Mouse (Mus musculus): Measurements from ENCODE around the gene Nfic.

The Nfic gene

GRCm38 (mm10) chr10:81485479-81486018 is 30.1 kb upstream of the Nfic start:
- DNase-seq (ENCODE audit: low read depth, low spot score), result no peak

GRCm38 (mm10) chr10:81485060-81485449 is 29.6 kb upstream of the Nfic start:
- DNase-seq (ENCODE audit: low read depth, low spot score), result peak; percentile 51

DNA sequence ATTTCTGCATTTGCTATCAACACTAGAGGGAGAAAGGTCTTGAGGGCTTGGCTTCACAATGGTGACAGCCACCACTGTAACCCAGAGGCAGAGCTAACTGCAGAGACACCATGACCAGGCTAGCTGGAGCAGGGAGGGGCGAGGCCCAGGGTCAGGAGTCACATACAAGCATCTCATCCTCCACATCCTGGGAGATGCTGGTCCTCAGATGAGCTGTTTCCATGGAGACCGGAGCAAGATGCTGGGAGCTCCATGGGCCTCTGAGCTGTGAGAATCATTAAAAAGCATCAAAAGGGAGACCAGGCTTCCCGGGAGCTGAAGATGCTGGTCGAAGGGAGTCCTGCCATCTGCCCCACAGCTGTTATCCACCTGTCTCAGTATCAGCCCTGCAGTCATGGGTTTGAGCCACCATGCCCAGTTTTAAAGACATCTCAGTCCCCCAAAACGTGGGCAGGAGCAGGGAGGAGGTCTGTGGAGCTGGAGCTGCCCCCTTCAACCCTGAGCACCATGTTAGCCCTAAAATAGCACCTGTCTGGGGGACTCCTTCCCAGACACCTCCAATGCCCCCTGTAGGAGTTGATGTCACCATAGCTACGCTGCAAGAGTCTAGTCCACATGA is 29.1 kb upstream of the Nfic start:
- DNase-seq (ENCODE audit: low read depth, low spot score), result peak; percentile 42

DNA sequence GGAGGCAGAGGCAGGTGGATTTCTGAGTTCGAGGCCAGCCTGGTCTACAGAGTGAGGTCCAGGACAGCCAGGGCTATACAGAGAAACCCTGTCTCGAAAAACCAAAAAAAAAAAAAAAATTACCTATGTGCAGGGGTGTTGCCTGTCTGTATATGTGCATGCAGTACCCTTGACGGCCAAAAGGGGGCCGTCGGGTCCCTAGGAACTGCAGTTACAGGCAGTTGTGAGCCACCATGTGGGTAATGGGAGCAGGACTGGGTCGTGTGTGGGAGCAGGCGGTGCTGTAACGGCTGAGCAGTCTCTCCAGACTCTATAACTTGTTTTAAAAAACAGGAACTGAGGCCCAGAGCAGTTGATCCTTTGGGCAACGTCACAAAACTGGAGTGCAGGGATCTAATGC is 28.5 kb upstream of the Nfic start:
- peak; percentile 89 for DNase-seq (ENCODE audit: low read depth, low spot score)

DNA sequence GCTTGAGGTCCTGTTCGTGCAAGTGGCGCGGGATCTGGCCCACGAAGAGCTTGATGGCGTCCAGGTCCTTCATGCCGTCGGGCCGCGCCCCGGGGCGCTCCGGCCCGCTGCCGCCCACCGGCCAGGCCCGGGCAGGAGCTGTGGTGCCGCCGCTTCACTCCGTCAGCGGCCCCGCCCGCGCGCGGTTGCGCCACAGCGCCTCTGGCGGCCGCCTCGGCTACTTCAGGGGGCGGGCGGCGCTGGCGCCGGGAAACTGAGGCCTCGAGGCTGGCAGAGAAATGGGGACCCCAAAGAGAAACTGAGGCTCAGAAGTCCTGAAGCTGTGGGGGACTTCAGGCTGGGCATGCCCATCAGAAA is 27.1 kb upstream of the Nfic start, which contains the start of gene Celf5:
Gene Celf5, minus strand, starts transcription at position 177 of the 357 bp plus-strand sequence.
- DNase-seq (ENCODE audit: low read depth, low spot score), result peak; percentile 54

DNA sequence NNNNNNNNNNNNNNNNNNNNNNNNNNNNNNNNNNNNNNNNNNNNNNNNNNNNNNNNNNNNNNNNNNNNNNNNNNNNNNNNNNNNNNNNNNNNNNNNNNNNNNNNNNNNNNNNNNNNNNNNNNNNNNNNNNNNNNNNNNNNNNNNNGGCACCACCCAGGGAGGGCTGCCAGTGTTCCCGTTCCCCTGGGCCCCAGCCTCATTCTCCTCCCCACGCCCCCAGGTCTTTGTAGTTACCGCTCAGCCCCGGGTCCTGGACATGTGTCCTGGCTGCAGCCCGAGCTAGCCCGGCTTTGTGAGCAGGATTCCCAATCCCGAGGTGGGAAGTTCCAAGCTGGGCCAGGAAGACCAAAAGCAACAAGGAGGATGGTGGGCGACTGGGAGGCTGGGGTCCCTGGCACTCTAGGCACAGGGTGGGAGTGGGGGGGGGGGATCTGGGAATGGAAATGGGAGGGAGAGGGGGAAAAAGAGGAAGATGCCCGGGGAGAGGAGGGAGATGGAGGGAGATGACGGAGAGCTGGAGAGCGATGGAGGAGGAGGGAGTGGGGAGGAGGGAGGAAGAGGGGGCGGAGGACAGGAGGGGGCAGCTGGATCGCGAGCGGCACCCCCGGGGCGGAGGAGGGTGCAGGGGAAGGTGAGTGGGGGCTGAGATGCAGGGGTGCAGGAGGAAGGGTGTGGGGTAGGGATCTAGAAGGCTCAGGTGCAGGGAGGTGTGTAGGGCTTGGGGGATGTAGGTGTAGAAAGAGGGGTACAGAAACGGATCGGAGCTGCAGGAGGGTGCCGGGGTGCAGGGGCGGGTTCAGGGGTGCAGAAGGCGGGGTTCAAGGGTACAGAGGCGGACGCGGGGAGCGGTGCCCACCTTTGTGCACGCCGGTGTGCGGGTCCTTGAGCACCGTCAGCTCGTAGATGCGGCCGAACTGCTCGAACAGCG is 26.4 kb upstream of the Nfic start:
- DNase-seq (ENCODE audit: low read depth, low spot score), result no peak

- no peak for DNase-seq (ENCODE audit: low read depth, low spot score)
Observed at GRCm38 (mm10) chr10:81474461-81474860, 19.0 kb upstream of the Nfic start.

GRCm38 (mm10) chr10:81473003-81473451 is 17.6 kb upstream of the Nfic start:
- DNase-seq (ENCODE audit: low read depth, low spot score), result peak; percentile 73

GRCm38 (mm10) chr10:81472403-81473002 is 17.1 kb upstream of the Nfic start:
- peak; percentile 62 for DNase-seq (ENCODE audit: low read depth, low spot score)

GRCm38 (mm10) chr10:81470454-81470853 is 15.0 kb upstream of the Nfic start:
- no peak for DNase-seq (ENCODE audit: low read depth, low spot score)

- no peak for DNase-seq (ENCODE audit: low read depth, low spot score)
Observed at GRCm38 (mm10) chr10:81469253-81469652, 13.8 kb upstream of the Nfic start.

DNA sequence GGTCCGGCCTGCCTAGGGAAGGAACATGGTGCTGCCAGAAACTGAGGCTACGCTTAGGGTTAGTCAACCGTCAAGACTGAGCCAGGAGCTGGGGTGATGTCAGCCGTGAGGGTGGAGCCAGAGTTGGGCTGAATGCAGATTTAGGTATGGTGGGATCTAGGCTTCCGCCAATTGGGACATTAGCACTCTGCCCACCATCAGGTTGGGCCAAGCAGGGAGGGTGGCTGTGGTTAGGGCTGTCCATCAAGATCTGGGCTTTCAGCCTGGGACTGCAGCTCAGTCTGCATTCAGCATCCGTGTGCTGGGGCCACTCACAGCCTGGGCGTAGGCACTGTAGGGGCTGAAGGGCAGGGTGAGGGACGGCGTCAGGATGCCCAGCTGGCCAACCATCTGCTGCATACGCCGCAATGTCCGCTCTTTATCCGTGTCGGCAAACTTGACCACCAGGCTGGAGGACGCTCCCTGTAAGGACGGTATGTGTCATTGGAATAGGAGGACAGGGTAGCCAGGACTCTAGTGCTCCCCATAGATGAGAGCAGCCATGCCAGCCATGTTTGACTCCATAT is 12.3 kb upstream of the Nfic start:
- no peak for DNase-seq (ENCODE audit: low read depth, low spot score)

DNA sequence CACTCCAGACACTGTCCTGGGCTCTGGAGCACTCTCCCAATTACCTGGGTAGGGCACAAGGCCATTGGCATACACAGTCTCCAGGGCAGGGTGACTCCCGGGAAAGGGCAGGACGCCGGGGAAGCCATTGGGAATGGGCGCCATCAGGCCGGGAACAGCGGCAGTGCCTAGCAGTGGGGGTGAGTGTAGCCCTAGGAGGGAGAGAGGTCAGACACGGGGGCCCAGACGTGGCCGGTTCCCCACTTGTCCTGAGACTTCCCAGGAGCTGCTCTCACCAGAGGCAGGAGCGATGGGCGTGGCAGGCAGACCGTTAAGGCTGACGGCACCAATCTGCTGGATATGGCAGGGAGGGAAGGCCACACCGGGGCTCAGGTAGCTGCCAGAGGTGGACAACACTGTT is 11.4 kb upstream of the Nfic start:
- no peak for DNase-seq (ENCODE audit: low read depth, low spot score)

DNA sequence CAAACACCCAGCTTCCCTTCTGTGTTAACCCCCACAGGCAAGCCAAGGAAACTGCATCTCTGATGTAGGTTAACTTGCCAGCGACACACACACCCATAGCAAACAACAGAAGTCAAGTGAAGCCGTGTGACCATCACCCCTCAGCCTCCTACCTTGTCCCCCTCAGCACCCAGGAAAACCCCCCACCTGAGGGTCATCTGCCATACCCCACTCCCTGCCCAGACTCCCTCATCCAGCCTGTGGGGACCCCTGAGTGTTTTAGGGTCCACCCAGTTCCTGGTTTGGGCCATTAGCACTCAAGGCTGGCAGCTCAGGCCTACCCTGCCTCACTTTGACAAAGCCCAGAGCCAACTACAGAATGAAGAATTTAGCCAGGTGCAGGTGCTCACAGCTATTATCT is 10.6 kb upstream of the Nfic start:
- DNase-seq (ENCODE audit: low read depth, low spot score), result no peak

GRCm38 (mm10) chr10:81465265-81465645 is 9.8 kb upstream of the Nfic start:
- DNase-seq (ENCODE audit: low read depth, low spot score), result peak; percentile 100

- peak; percentile 95 for DNase-seq (ENCODE audit: low read depth, low spot score)
Observed at GRCm38 (mm10) chr10:81464405-81465264, 9.2 kb upstream of the Nfic start.

DNA sequence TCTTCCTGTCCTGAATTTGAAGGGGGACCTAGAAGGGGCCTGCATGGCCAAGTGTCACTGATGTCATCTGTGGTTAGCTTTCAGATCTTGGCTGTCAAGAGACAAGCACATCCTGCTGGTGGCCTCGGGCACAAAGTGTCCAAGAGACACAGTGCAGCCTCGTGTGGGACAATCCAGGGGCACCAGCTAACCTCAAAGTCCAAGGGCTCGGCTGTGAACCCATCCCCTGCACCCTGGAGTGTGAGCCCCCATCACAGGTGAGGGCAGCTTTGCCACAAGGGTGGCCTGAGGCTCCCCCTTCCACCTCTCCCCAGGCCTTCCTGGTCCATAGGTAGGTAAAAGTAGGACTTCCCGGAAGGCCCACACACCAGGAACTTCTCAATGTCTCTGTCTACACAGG is 8.1 kb upstream of the Nfic start:
- no peak for DNase-seq (ENCODE audit: low read depth, low spot score)

GRCm38 (mm10) chr10:81462917-81463316 is 7.5 kb upstream of the Nfic start:
- no peak for DNase-seq (ENCODE audit: low read depth, low spot score)

DNA sequence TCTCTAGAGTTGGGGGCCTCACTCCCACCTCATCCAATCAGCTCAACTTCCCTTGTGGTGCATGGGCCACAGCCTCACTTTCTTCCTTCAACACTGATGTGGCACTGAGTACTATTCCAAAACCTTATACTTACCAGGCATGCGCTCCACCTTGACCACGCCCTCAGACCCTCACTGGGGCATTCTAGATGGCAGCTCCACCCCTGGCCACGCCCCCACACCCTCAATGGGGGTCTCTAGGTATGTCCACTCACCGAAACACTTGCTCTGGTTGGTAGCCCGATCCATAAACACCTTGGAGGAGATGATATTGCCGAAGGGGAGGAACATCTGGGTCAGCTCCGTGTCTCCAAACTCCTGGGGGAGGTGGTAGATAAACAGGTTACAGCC is 7.0 kb upstream of the Nfic start:
- no peak for DNase-seq (ENCODE audit: low read depth, low spot score)

GRCm38 (mm10) chr10:81461673-81462414 is 6.4 kb upstream of the Nfic start:
- peak; percentile 50 for DNase-seq (ENCODE audit: low read depth, low spot score)
